Mouse (Mus musculus) kidney, postnatal 25 days (tissue): Measurements from ENCODE around the gene Adam8.

Source experiments
- DNase-seq, 2 experiments: peaks; one replicate each; pipeline ENCODE4 v3.0.0; 2021; ENCODE audit warnings: mixed read lengths in 2 of 2

Gene Adam8

DNA sequence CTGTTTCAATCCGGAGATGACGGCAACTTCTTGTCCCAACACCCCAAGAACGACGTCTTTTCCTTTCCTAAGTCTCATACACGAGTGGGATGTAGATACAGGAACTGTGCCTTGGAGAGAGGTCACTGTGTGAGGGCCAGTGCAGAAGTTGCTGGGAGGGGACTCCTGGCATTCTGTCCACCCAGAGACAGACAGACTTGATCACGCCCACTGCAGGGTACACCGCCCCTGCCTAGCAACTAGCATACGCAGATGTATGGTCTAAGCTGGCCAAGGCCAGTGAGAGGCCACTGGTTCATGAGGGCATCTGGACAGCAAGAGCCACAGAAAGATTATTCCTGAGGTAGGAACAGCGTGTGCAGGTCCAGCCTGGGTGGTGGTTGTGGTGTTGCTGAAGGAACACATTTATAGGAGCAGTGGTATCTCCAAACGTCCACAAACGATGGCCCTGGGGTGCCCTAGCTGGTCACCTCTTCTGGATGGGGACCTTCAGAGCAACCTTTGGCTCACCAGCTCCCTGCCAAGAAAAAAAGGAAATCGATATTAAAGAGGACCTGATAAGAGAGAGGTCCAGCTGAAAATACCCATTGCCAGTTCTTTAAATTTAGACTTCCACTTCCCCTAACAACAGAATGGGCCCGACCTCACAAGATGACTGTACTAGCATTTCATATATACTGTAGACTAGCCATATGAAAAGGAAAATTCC is 13.2 kb downstream of the Adam8 start:
- DNase-seq = peak in 1 of 2 experiments; percentile 44

DNA sequence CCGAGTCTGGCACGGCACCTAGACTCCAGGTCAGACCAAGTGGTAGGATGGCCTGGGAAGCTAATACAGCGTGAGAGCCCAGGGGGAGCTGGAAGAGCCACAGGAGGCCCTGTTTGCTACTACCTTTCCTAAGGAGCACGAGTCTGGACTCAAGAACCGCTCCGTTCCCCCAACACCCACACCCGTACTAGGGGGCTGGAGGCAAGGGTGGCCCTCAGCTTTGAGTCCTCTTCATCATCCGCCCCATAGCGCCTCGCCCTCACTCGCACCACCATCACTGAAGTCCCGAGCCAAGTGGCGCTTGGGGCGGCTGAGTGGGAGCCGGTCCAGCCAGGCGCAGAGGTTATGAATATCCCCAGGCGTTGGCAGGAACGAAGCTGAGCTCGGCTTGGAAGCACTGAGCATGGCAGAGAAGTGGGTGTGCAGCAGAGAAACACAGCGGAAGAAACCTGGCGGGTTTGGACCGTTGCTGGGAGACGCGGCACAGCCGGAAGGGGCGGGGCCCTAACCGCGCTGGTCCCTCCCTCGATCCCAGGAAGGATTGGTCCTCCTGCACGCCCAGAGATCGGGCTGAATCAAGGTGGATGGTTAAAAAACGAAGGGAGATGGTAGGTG is 14.0 kb downstream of the Adam8 start, which contains the start of gene 6430531B16Rik:
Gene 6430531B16Rik, minus strand, starts transcription at position 478 of the 615 bp plus-strand sequence.
- DNase-seq = peak; percentile 83 to 90

DNA sequence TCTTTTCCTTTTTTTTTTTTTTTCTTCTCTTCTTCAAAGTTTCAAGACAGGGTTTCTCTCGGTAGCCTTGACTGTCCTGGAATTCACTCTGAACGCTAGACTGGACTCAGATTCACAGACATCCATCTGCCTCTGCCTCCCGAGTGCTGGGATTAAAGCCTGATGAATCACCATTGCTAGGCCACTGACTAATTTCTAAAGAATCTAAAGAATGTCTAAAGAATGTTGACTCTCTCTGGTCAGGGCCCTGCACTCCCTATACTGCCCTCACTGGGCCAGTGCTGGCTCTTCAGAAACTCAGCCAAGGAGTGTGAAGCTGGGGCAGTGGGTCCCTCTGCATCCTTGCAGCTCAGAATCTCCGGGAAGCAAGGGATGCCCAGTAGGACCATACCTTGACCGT is 16.9 kb downstream of the Adam8 start:
- no peak for DNase-seq

DNA sequence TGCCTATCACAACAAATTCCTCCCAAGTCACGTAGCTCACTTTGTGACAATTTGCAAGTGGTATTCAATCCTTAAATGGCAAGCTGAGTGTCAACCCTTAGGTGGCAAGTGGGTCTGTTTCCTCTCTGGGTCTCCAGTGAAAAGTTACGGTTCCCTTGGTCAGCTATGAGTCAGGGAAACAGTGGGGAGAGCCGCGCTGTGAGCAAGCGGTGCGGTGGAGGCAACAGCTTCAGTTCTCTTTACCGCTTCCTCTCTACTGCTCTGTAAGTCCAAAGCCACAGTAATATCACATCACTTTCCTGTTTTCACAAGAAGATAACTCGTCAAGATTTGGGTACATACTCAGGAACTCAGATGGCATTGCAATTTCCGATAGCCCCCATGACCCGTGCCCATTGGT is 18.1 kb downstream of the Adam8 start:
- DNase-seq = no peak

DNA sequence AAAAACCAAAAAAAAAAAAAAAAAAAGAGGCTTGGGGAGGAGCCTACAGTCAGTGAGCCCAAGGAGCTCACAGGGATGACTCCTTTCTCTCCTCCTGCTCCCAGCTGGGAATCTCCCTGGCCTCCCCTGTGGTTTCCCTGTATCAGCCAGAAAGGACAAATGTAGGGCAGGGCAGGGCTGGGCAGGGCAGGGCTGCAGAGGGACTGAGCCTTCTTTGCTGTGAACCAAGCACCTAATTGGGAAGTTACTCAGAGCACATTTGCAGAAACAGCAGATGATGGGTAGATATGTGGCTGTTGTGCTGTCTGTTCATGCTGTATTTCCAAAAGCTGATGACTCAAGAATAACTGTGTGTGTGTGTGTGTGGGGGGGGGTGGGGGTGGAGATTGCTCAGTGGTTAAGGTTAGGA is 19.4 kb downstream of the Adam8 start:
- no peak for DNase-seq

DNA sequence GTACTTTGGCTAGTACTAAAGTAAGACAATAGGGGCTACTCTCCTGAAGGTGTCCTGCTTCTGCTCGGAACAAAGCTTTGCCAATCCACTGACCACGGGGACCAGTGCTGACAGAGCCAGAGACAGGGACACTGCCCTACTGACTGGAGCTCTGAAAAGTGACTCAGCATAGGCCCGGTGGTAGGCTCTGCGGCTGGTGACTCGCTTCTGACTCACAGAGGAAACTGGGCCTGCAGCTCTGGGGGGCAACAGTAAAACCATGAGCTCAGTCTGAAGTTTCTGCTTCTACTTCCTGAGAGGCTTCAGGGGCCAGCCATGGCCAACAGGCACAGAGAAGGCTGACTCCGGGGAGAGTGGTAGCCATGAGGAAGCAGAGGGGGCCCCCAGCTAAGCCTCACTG is 20.9 kb downstream of the Adam8 start:
- no peak for DNase-seq

DNA sequence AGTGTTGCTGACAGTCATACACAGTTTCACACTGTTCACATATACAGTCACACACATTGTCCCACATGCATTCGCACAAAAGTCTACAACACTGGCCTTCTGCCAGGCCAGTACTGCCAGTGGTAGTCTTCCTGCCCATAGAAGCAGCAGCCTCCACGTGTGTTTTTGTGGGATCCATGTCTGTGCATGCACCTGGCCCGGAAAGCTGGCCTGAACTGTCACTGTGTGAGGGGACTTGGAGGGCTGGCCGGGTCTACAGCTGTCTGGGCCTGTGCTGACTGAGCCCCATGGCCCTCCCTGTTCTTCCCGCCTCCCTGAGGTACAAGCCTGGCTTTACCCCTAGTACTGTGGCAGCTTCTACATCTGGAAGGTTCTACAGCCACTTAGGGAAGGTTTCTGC is 21.4 kb downstream of the Adam8 start:
- no peak for DNase-seq

DNA sequence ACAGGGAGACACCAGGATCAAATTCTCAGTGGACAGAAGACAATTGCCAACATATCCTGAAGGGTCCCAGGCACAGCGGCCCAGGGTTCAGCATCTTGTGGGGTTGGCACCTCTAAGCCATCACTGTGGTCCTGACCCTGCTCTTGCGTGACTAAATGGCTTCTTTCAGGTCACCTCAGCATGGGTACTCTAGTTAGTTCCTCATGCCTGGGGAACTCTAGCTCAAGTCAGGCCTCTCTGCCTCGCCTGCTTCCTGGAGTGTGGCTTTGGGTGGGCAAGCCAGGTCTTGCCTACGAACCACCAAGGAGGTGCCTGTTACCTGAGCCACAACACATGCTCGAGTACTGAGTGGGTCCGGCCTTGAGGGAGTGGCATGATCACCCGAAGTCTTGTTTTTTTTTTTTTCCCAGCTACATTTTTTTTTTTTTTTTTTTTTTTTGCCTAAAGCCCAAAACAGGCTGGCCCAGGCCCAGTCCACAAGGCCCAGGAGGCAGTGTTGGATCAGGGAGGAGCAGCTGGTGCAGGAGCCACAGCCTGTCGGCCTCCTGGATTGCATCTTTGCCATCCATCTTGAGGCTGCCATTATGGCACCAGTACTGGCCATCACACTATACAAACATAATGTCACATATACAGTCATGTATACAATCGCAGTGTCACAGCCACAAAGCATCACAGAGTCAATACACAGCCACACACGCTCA is 22.0 kb downstream of the Adam8 start:
- DNase-seq = no peak

DNA sequence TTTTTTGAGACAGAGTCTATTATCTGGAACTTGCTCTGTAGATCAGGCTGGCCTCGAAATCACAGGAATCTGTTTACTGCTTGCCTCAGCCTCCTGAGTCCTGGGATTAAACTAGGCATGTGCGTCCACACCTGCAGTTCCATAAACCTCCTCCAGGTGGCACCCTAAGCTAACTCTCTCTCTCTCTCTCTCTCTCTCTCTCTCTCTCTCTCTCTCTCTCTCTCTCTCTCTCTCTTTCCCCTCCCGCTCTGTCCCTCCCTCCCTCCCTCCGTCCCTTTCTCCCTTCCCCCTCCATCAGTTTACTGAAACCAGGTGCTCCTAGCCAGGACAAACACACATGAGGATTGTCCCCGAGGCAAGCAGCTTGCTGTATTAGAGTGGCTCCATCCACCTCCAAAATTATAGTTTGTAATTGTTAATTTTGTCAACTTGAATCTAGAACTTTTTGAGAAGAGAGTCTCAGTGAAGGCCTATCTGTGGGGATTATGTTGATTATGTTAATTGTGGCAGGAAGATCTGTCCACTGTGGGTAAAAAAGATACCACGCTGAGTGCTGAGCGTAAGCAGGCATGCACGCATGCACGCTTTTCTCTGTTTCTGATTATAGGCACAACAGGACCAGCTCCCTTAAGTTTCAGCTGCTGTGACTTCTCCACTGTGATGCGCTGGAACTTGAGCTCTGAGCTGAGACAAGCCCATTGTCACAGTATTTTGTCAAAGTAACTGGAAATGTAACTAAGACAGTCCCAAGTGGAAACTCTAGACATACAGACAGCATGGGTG is 22.8 kb downstream of the Adam8 start:
- DNase-seq = peak; percentile 79 to 92

DNA sequence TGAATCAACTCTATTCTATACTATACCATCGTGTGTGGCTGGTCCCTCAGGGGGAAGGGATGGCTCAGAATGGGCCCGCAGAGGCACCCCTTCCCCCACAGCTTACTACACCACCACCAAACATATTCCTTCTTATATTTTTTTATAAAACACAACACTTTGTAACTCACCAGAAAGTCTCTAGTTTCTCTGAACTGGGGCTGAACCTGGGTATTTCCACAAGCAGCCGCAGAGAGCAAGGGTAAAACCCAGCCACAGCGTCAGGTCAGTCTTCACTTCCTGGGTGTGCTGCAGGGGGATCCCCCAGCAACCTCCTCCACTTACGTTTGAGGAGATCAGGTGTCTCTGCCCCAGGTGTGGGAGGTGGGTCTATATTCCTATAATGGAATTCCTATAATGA is 23.9 kb downstream of the Adam8 start:
- no peak for DNase-seq

DNA sequence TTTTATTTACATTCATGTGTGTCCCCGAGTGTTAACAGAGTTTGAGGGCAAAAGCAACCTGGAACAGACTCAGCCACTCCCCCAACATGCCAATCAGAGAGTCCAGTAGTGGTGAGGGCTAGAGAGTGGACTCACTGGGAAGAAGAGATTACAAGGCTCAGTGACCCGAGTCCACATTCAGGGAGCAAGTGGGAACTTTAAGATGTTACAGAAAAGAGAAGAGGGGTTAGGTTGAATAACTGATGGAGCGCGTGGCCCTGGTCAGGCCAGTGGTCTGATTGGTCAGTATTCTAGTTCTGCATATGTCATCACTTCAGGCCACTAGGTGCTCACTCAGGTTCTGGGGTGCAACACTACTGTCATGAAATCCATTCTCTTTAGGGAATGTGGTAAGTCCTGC is 25.2 kb downstream of the Adam8 start:
- no peak for DNase-seq

DNA sequence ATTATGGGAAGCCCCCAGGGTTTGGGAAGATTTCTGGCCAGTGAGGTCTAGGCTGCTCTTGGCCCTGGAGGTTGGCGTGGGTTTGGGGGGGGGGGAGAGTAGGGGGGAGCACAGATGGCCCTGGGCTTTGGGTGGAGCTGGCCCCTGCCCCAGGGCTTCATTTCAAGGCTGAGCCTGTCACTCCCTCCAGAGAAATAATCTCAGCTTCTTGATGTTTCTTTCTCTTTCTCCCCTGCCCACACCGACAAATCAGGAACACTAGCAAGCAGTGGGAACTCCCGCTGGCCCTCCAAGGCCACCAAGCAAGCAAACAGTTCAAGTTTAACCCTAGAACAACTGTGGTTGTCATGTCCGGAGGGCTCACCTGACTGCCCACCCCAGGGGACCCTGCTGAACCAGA is 28.5 kb downstream of the Adam8 start:
- DNase-seq = no peak

DNA sequence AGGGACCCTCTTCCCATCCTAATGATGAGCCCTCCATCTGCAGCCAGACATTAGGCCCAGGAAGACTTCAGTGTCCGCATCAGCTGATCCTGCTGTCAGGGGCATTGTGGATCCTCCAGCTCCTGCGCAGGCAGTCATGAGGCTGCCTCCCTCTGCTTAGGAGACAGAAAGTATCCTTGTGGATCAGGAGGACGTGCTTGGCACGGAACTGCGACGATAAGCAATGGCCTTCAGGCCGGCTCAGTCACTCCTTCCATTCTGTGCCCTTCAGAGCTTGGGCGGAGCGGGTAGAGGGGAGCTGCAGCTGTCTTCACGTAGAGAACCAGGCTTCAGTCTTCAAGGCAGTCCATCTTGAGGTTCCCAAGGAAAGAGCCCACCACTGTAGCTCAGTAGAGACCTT is 31.2 kb downstream of the Adam8 start:
- DNase-seq = no peak

DNA sequence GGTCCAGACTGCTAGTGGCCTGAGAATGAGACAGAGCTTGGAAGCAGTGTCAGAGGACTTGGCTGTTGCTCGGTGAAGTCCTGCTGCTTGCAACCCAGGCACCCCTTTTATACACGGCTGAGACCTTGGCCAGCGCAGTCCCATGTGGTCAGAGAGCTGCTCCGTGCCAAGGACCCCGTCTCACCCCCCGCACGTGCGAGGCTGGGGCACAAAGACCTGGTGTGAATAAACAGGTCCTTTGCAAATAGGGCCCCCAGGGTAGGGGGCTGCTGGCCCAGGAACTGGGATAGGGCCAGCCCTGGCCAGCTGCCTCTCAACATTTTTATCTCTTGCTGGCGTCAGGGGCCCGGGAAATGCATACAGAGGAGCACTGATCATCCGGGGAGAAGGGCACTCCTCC is 34.4 kb downstream of the Adam8 start:
- DNase-seq = no peak

DNA sequence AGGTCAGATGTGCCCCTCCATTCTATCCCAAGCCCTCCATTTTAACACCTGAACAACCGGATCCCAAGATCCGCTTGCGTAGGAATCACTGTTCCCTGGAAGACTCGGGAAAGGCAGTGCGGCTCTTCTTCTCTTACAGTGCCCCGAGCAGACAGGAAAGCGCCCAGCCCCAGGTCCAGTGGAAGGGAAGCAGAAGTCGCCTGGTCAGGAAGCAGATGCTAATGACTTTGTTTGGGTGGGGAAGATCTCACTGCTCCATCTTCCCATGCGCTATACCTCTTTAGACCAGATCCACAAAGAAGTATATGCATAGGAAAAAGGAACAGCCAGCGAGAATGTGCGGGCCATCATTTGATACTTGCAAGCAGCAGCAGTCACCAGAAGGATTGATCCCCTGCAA is 34.9 kb downstream of the Adam8 start:
- no peak for DNase-seq

DNA sequence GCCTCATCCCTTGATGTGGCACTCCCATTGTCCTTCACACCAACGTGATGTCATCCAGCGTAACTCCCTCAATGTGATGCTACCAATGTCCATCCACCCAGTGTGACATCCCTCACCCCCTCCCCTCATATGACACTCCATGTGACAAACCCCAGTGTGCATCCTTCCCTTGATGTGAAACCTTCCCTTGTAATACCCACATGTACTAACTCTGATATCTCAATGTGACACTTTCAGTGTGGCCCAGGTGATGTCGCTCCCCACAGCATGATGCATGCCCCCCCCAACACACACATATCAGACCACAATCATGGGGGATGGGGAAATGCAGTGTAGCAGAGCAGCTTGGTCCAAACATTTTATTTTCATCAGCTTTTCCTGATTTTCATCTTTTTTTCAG is 35.7 kb downstream of the Adam8 start:
- no peak for DNase-seq

DNA sequence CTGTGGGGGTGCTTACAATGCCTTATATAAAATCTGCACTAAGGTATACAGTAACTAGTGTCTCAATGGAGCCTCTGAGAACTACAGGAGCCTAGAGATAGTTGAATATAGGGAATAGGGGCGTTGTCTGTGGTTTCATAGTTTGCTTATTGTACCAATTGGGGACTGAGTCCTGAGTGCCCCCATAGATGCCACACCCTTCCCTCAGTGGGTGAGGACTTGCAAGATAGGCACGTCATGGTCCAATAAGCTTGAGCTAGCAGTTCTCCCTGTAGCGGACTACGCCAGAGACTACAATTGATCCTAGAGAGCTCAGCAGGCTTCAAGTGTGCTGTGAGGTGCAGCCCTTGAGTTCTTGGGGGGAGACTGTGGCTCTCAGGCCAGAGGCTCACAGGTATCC is 36.9 kb downstream of the Adam8 start:
- DNase-seq = no peak

DNA sequence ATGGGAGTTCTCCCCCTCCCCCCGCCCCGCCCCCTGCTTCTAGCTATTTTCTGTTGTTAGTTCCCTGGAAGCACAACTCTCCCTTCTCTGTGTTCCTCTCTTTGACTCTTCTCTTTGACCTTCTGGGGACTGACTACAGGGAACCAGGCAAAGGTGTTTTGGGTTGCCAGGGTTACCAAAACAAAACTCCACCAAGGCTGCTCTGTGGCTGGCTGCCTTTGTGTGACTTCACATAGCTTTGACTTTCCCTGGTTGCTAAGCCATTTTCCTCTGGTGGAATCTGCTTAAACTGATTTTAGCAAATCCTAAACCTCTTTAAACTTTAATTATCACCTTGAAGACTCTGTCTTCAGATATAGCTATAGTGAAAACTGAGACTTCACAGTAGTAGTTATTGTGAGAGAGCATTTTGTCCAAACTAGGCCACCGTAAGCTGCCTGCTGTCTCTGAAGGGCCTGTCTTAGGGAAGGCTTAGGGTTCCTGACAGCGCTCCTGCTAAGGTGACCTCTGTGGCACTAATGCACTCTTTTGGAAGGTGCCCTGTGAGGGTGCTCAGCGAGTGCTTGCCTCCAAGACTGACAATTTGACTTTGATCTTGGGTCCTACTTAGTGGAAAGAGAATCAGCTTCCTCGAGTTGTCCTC is 40.2 kb downstream of the Adam8 start:
- no peak for DNase-seq

DNA sequence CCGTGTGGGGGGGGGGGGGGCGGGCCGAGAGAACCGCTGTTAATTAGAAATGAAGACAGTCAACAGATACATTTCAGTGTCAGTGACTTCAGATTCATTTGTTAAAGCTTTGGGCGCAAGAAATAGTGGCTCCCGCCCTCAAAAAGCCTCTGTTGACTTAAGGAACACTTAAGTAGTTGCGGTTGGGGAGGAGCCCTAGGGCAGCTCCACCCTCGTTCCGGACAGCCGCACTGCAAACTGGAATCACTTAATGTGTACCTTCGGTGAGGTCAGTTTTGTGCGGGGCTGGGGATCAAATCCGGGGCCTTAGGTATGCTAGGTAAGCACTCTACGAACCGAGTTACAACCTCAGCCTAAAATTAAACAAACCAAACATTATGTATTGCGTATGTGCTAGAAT is 41.3 kb downstream of the Adam8 start:
- peak; percentile 31 to 45 for DNase-seq

DNA sequence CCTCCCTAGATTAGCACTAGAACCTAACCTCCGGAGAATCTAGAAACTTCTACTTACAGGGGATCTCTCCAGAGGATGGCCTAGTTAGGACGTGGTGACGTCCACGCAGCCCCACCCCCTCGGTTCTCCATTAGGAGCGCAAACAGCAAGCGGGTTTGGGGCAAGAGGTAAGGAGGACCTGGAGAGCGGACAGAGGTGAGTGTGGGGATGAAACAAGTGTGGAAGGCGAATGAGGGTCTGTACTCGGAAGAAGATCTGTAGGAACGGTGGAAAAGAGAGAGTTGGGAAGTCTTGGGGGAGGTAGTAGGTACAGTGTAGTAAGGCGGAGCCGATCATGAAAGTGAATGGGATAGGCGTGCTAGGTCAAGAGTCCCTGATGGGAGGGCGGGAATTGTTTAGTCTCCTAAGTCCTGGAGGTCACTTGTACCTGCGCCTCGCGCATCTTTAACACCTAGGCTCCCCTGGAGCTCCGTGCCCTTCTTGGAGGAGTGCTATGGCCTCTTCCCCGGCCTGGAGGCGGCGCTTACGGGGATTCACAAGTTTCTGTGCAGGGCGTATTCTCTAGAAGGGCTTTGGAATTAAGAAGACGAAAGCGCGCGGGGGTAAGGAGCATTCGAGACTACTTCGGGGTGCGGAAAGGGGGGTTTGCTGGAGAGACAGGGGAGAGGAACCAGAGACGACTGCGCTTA is 41.9 kb downstream of the Adam8 start:
- DNase-seq = peak; percentile 54 to 60

DNA sequence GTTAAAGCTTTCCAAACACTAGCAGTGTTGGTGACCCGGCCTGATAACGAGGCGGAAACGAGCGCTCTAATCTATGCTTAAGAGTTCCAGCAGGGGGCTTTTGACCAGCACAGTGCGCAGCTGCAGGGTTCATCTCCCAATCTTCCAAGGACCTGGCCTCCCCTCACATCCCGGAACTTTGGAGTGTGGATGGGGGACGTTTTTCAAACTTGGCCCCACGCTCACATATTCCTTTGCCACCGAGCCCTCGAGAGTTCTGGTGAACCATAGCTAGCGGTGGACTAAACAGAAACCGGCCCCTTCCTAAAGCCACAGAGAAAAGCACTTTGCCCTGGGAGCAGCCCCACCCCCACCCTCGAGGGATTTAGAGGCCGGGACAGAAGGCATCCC is 42.5 kb downstream of the Adam8 start:
- DNase-seq = peak; percentile 50 to 52

DNA sequence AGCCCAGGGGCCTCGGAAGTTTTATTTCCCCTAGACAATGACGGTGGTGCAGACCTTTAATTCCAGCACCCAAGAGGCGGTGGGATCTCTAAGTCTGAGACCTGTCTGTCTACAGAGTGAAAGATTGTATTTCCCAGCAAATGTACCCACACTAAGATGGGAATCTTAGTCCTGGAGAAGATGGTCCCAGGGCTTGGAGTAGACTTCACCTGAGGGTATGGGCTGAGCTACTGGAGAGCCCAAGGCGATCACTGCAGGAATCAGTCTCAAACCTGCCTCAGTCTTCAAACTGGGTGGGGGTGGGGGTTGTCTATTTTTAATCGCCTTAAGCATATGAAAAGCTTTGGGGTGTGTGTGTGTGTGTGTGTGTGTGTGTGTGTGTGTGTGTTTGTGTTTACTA is 46.3 kb downstream of the Adam8 start:
- DNase-seq = no peak
